In genomic region chr6:24955946-24956585, GRCm38 (mm10) we compare ENCODE assay signal across 9 mouse cellular contexts. TPM values are rescaled to one million over a fixed set of nuclear protein-coding genes. Genes with fewer than 3 reads are reported as not detected.
DNase-seq lines count a peak whose midpoint lies in the region; ATAC-seq and TF ChIP-seq lines count a peak whose summit lies in the region.
"Had no signal": no experiment of that assay in that cellular context is flagged by ENCODE, and none has a peak within 500 bp of the region (broad histone marks: within the 10 kb centered on the region; RNA-seq: fewer than 3 reads in every experiment).

Gene Tmem229a, minus strand, starts transcription at chr6:24956297.

- peak within 1 kb of the TSS; percentile 98 for H3K4me2 ChIP-seq in embryonic facial prominence, embryonic 15.5 days (replicated peaks)
- peak within 1 kb of the TSS; percentile 98 for H3K4me2 ChIP-seq in heart, embryonic 14.5 days (ENCODE audit: low read length)

- H3K4me3 ChIP-seq in embryonic facial prominence, embryonic 15.5 days (replicated peaks), result peak within 1 kb of the TSS; percentile 59
- H3K4me3 ChIP-seq in heart, embryonic 14.5 days (ENCODE audit: control insufficient read depth in 1 of 2, insufficient read depth in 1 of 2, low read depth in 1 of 2, low read length in 2 of 2), result peak within 1 kb of the TSS; percentile 50 to 61
- peak within 1 kb of the TSS; percentile 68 for H3K4me3 ChIP-seq in olfactory bulb, adult 2 months (ENCODE audit: insufficient read depth, low read depth, low read length)

- peaks cover 15% of the 10 kb centered on the region for H3K27me3 ChIP-seq in embryonic facial prominence, embryonic 15.5 days
- H3K27me3 ChIP-seq in heart, embryonic 14.5 days (ENCODE audit: control insufficient read depth, insufficient read depth, low read length), result peaks cover 18% of the 10 kb centered on the region

- H3K4me1 ChIP-seq in embryonic facial prominence, embryonic 15.5 days, result peaks cover 15% of the 10 kb centered on the region
- H3K4me1 ChIP-seq in heart, embryonic 14.5 days (ENCODE audit: control insufficient read depth in 2 of 2, insufficient read depth in 2 of 2, low read length in 2 of 2), result peaks cover 0 to 12% of the 10 kb centered on the region in 2 experiments; a peak in 2 of 4 replicates
- no peaks in the 10 kb centered on the region for H3K4me1 ChIP-seq in olfactory bulb, adult 2 months (ENCODE audit: control insufficient read depth, insufficient read depth, low read length)

- under 1% methylated on average over 34 of the region's 46 CpGs for WGBS in embryonic facial prominence, embryonic 15.5 days
- under 1% methylated on average over 43 of the region's 46 CpGs for WGBS in heart, embryonic 14.5 days
- WGBS in olfactory bulb, adult 2 months, result 1% methylated on average over 46 of the region's 46 CpGs

- no peaks in the 10 kb centered on the region for H3K36me3 ChIP-seq in embryonic facial prominence, embryonic 15.5 days
- no peaks in the 10 kb centered on the region for H3K36me3 ChIP-seq in heart, embryonic 14.5 days (ENCODE audit: control insufficient read depth, insufficient read depth, low read length)
- H3K36me3 ChIP-seq: G1E had no signal

- no peak for TF ChIP-seq CTCF in olfactory bulb, adult 2 months (IDR thresholded peaks at IDR 0.05; ENCODE audit: insufficient read depth, low read depth, low read length)

- TF ChIP-seq POLR2A in olfactory bulb, adult 2 months (IDR thresholded peaks at IDR 0.05; ENCODE audit: insufficient read depth, low read depth, low read length), result peak; percentile 22; the same call in 1 of the 2 replicates

- peak within 1 kb of the TSS; percentile 72 for H3K27ac ChIP-seq in embryonic facial prominence, embryonic 15.5 days (replicated peaks)
- H3K27ac ChIP-seq in heart, embryonic 14.5 days (replicated peaks in 1 of 2; ENCODE audit: control insufficient read depth in 1 of 2, insufficient read depth in 1 of 2, low read depth in 2 of 2, low read length in 2 of 2), result no peak within 1 kb of the TSS
- peak within 1 kb of the TSS; percentile 69 for H3K27ac ChIP-seq in olfactory bulb, adult 2 months (ENCODE audit: insufficient read depth, low read depth, low read length)

- no peaks in the 10 kb centered on the region for H3K9me3 ChIP-seq in embryonic facial prominence, embryonic 15.5 days (replicated peaks)
- H3K9me3 ChIP-seq in heart, embryonic 14.5 days (ENCODE audit: control insufficient read depth, low read length), result no peaks in the 10 kb centered on the region

- peak; percentile 2 for DNase-seq in thymus, postnatal 14 days
- no peak for DNase-seq in thymus, postnatal 10 days (ENCODE audit: low spot score in 2 of 2)
- peak; percentile 74 for DNase-seq in kidney, postnatal 10 days
- DNase-seq in liver, result peak; percentile 16

- H3K9ac ChIP-seq in embryonic facial prominence, embryonic 15.5 days, result peak within 1 kb of the TSS; percentile 50
- H3K9ac ChIP-seq in heart, embryonic 14.5 days (ENCODE audit: low read length), result peak within 1 kb of the TSS; percentile 64

- ATAC-seq in embryonic facial prominence, embryonic 15.5 days (ENCODE audit: insufficient number of reproducible peaks, low FRiP score, low TSS enrichment, low read depth), result peak; percentile 84
- ATAC-seq in heart, embryonic 14.5 days (ENCODE audit: insufficient number of reproducible peaks, insufficient read depth, low FRiP score, low read depth), result peak; percentile 63
- no peak for ATAC-seq in erythroid progenitor cell, adult 5-6 weeks (replicated peaks; ENCODE audit: low FRiP score, poor library complexity, severe bottlenecking)

RNA-seq across cellular contexts. Expression of gene Tmem229a, which starts in this region (rescaled TPM):
- 2.0 TPM in 2 replicates for polyA plus RNA-seq in embryonic facial prominence, embryonic 15.5 days (2015; fragmentation: Nextera tagmentation; extraction: Ambion mirVana)
- 0.05 TPM in 1 of 2 replicates, not detected in the other for polyA plus RNA-seq in heart, embryonic 14.5 days (2014; fragmentation: Nextera tagmentation; extraction: Ambion mirVana)
- not detected in 2 replicates for polyA plus RNA-seq in olfactory bulb, adult 2 months (2012; ENCODE audit: insufficient read depth, insufficient read length, low replicate concordance, missing spikeins)
- total RNA-seq in erythroid progenitor cell, adult 5-6 weeks (2015; ENCODE audit: low replicate concordance), result not detected in 2 replicates
- total RNA-seq in erythroid progenitor cell, adult 5-6 weeks (2017; ENCODE audit: low replicate concordance), result not detected in 2 replicates
- polyA plus RNA-seq: G1E had no signal

Comparison
In these comparisons a context has a peak if more than half of its experiments do, and no peak if none do; other contexts are left out.
1. DNase-seq: peak in thymus, postnatal 14 days (single experiment), kidney, postnatal 10 days (single experiment) and liver (single experiment); none in thymus, postnatal 10 days (0 of 2).
2. Peak in ATAC-seq, H3K4me3 ChIP-seq, H3K9ac ChIP-seq and H3K4me2 ChIP-seq in heart, embryonic 14.5 days; RNA of the gene not detected or under 1 TPM.
3. H3K27ac ChIP-seq: peak in embryonic facial prominence, embryonic 15.5 days (single experiment) and olfactory bulb, adult 2 months (single experiment); none in heart, embryonic 14.5 days (0 of 2).
4. Peak in every context shown above with its lines, with median percentiles within 50 percentile points of each other: H3K4me3 ChIP-seq.